Mouse (Mus musculus): ENCODE results near the gene St6gal1.

The St6gal1 gene

GRCm38 (mm10) chr16:23251445-23251773 lies 26.9 kb downstream of the St6gal1 start:
- no peak for DNase-seq (ENCODE audit: low spot score)

- no peak for DNase-seq (ENCODE audit: low spot score)
Observed at GRCm38 (mm10) chr16:23253620-23254019, 29.1 kb downstream of the St6gal1 start.

GRCm38 (mm10) chr16:23254062-23254461 lies 29.5 kb downstream of the St6gal1 start:
- no peak for DNase-seq (ENCODE audit: low spot score)

- DNase-seq (ENCODE audit: low spot score) = no peak
Observed at GRCm38 (mm10) chr16:23256638-23257037, 32.1 kb downstream of the St6gal1 start.

GRCm38 (mm10) chr16:23258429-23258822 lies 33.9 kb downstream of the St6gal1 start:
- DNase-seq (ENCODE audit: low spot score) = no peak

- no peak for DNase-seq (ENCODE audit: low spot score)
Observed at GRCm38 (mm10) chr16:23258823-23259457, 34.4 kb downstream of the St6gal1 start.

- DNase-seq (ENCODE audit: low spot score) = no peak
Observed at GRCm38 (mm10) chr16:23259580-23259979, 35.0 kb downstream of the St6gal1 start.

- no peak for DNase-seq (ENCODE audit: low spot score)
Observed at GRCm38 (mm10) chr16:23262131-23262768, 37.7 kb downstream of the St6gal1 start.

GRCm38 (mm10) chr16:23262846-23263245 lies 38.3 kb downstream of the St6gal1 start:
- no peak for DNase-seq (ENCODE audit: low spot score)

GRCm38 (mm10) chr16:23264999-23265398 lies 40.5 kb downstream of the St6gal1 start:
- no peak for DNase-seq (ENCODE audit: low spot score)

GRCm38 (mm10) chr16:23265481-23265880 lies 40.9 kb downstream of the St6gal1 start:
- no peak for DNase-seq (ENCODE audit: low spot score)

- DNase-seq (ENCODE audit: low spot score) = peak; percentile 37
Observed at GRCm38 (mm10) chr16:23266293-23266692, 41.8 kb downstream of the St6gal1 start.

- DNase-seq (ENCODE audit: low spot score) = no peak
Observed at GRCm38 (mm10) chr16:23266896-23267295, 42.4 kb downstream of the St6gal1 start.

GRCm38 (mm10) chr16:23268231-23268630 lies 43.7 kb downstream of the St6gal1 start:
- DNase-seq (ENCODE audit: low spot score) = no peak

- DNase-seq (ENCODE audit: low spot score) = no peak
Observed at GRCm38 (mm10) chr16:23269056-23269983, 44.8 kb downstream of the St6gal1 start.

- no peak for DNase-seq (ENCODE audit: low spot score)
Observed at GRCm38 (mm10) chr16:23269984-23270912, 45.7 kb downstream of the St6gal1 start.

- DNase-seq (ENCODE audit: low spot score) = no peak
Observed at GRCm38 (mm10) chr16:23270913-23271253, 46.3 kb downstream of the St6gal1 start.

GRCm38 (mm10) chr16:23271746-23272520 lies 47.4 kb downstream of the St6gal1 start:
- DNase-seq (ENCODE audit: low spot score) = no peak

GRCm38 (mm10) chr16:23272521-23273230 lies 48.1 kb downstream of the St6gal1 start:
- DNase-seq (ENCODE audit: low spot score) = peak; percentile 79

- DNase-seq (ENCODE audit: low spot score) = no peak
Observed at GRCm38 (mm10) chr16:23274005-23274404, 49.5 kb downstream of the St6gal1 start.
